Mouse (Mus musculus): ENCODE measurements around the gene Atp6v1fnb. TPM values are rescaled to one million over a fixed set of nuclear protein-coding genes. Genes with fewer than 3 reads are reported as not detected.

The Atp6v1fnb gene
- 1 to 10 TPM; 6.1 to 8.7 TPM for total RNA-seq (2023)

GRCm38 (mm10) chr6:29471137-29471536 lies at the start of gene Atp6v1fnb:
Gene Atp6v1fnb, plus strand, starts transcription at chr6:29471437.

DNA sequence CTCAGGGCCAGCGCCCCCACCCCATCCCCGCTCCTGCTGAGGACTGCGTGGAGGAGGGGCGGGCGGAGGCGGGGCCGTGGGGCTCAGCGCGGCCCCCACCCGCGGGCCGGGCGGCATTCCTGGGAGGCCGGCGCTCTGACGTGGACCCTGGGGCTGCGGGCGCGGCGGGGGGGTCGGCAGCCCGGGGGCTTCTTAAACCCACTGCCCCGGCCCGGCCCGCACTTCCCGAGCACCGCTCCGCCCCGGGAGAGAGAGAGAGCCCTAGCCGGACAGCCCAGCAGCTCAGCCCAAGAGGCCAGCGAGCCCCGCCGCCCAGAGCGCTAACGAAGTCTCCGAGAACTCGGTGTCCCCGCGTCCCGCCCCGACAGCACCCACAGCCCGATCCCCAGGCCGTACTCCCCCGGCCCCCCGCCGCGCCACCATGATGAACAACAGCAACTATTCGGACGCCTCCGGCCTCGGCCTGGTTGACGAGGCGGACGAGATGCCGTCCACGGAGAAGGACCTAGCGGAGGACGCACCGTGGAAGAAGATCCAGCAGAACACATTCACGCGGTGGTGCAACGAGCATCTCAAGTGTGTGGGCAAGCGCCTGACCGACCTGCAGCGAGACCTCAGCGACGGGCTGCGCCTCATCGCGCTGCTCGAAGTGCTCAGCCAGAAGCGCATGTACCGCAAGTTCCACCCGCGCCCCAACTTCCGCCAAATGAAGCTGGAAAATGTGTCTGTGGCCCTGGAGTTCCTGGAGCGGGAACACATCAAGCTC lies 38.0 kb upstream of the Atp6v1fnb start, which contains the start of gene Flnc:
Gene Flnc (plus strand): TSS at position 219 of the 766 bp plus-strand sequence.

DNA sequence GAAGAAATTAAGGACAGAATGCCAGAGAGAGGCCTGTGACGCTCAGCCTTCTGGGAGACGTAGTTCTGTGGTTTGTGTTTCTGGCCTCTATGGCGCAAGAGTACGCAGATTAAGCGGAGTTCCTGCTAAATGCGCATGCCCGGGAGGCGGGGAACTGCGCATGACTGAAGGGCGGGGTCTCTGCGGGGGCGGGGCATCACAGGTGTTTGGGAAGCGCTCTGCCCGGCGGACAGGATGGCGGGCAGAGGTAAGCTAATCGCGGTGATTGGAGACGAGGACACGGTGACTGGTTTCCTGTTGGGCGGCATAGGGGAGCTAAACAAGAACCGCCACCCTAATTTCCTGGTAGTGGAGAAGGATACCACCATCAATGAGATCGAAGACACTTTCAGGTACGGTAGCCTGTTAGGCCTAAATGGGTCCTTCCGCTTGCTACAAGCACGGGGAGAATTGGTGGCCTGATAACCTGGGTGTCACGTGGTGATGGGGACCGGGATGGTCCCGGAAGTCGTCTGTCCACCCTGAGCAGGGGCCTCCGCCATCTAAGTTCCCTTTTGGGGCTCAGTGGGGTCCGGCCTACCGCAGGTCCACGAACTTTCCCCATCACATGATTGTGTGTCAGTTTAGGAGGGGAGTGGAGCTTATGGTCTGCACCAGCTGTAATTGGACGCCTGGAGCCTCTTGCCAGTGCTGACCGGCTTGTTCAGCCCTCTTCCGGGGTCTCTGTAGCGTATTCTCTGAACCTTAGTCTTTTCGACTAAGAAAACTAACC lies 3.5 kb upstream of the Atp6v1fnb start, which contains the start of gene Atp6v1f:
Gene Atp6v1f (plus strand): TSS at position 136 of the 772 bp plus-strand sequence.

DNA sequence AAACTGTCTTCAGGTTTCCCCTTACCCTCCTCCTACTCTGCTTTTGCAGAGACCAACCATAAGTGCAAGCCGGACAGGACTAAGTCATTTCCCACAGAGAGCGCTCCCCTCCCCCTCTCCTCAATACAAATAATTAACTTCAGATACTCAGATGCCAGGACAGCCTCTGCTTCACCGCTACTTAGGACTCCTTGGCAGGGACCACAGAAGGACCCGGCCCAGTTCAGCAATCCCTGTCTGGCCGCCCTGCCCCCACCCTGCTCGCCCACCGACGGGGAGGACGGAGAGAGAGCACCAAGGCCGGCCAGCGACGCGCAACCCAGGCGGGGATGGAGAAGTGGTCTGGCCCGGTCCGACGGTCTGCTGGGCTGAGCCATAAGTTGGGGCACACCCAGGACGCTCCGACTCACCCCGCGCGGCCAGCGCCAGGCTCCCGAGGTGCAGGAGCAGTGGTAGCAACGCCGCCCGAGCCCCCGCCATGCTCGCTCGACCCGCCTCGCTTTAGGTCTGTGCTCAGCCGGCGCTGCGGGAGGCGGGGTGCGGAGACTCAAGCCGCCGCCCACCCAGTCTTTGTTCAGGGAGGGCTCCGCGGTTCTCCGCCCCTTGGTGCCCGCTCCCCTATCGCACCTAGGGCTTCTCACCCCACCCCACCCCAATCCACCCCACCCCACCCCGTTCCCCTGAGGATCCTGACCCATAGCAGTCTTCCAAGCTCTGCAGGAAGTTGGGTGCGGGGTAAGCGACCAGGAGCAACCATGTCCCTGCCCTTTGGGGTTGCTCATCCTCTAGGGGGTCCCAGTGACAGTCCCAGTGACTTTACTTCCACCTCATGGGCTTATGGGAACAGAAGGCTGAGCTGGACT lies 36.4 kb downstream of the Atp6v1fnb start, which contains the start of gene Kcp:
Gene Kcp (minus strand): TSS at position 506 of the 863 bp plus-strand sequence.

Other genes starting within 250 kb of the Atp6v1fnb start
- 10 to 100 TPM; 15.4 to 18.3 TPM for gene Hilpda, start 198.9 kb upstream of the Atp6v1fnb start, total RNA-seq (2023)
- 1 to 10 TPM in 1 of 2 experiments, not detected in 1; 1.1 TPM for gene Fam71f2, start 191.8 kb upstream of the Atp6v1fnb start, total RNA-seq (2023)
- not detected for gene Fam71f1, start 152.3 kb upstream of the Atp6v1fnb start, total RNA-seq (2023)
- gene Calu, start 123.4 kb upstream of the Atp6v1fnb start, total RNA-seq (2023), result 10 to 100 TPM; 42.9 to 52.3 TPM
- not detected for gene Opn1sw, start 83.0 kb upstream of the Atp6v1fnb start, total RNA-seq (2023)
- not detected for gene Ccdc136, start 75.1 kb upstream of the Atp6v1fnb start, total RNA-seq (2023)
- gene Flnc, start 38.2 kb upstream of the Atp6v1fnb start, total RNA-seq (2023), result not detected
- gene Atp6v1f, start 3.7 kb upstream of the Atp6v1fnb start, total RNA-seq (2023), result 100 to 1,000 TPM; 185 to 190 TPM
- under 1 TPM in 1 of 2 experiments, not detected in 1; 0.26 TPM for gene Kcp, start 36.5 kb downstream of the Atp6v1fnb start, total RNA-seq (2023)
- gene Irf5, start 55.2 kb downstream of the Atp6v1fnb start, total RNA-seq (2023), result 100 to 1,000 TPM; 278 to 284 TPM
- gene Tnpo3, start 138.4 kb downstream of the Atp6v1fnb start, total RNA-seq (2023), result 10 to 100 TPM; 87.4 to 93.9 TPM
- under 1 TPM; 0.44 to 0.67 TPM for gene Tspan33, start 222.8 kb downstream of the Atp6v1fnb start, total RNA-seq (2023)

Data from B cell, adult 67 days (primary cell).